Mouse (Mus musculus) mouse trophoblast stem cell (cell line): ENCODE measurements around the gene Vmn1r224.

Source experiments
- in situ Hi-C, 2 experiments: fragments of 300-500 bp; cut with MseI, MboI; formaldehyde crosslinking; loops; 2 replicates in 1 of 2; 3 replicates in 1 of 2; pipeline ENCODE4 v1.15.1; 2025

Vmn1r224 gene

DNA sequence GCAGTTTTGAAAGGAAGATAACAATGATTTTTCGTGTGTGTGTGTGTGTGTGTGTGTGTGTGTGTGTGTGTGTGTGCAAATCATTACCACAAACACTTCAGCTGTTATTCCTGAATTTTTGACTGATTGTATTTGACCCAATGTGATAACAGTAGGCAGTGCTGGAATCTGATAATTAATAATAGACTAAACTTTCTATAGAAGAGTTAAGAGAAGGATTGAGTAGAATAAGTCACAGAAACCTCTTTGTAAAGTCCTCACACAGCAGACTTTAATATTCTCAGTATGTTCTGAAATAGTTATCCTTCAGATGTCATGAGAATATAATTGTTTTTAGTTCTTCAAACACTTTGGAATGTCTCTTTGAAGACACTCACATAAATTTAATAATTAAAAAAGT is at the start of gene Vmn1r224:
Vmn1r224 (plus strand) TSS at position 301 of the 400 bp plus-strand sequence.
- in situ Hi-C loops = no loop called here

DNA sequence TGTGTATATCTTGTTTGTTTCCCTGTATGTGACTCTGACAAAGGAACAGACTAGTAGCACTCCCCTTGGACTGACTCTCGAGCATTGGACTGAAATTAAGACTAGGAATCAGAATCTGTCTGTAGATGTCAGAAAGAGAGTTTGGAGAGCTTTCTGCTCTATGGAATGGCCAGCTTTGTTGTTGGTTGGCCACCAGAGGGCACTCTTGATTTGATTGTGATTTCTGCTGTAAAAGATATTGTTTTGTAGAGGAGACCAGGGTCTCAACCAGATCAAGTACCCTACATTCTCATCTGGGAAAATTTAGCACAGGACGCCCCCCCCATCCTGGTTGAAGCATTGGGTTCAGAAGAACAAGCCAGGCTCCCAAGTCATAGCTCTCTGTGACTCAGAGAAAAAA is 14.8 kb upstream of the Vmn1r224 start:
- in situ Hi-C loops = no loop called here

DNA sequence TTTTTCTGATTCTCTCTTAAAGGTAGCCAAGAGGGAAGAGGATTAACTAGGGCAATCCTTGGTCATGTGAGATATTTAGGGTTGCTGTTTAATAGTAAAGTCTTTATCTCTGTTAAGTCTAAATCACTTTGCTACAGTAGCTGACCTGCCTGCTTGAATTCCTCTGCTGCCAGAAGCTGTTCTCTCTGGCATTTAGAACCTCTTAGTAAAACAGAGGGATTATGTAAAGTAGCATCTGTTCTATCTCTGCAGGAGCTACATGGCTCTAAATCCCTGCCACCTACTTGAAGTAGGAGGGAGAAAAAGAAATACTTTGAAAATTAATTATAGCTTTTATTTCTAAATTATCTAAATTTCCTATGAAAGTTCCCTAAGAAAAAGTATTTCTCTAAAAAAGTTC is 25.3 kb downstream of the Vmn1r224 start:
- in situ Hi-C loops = no loop called here

DNA sequence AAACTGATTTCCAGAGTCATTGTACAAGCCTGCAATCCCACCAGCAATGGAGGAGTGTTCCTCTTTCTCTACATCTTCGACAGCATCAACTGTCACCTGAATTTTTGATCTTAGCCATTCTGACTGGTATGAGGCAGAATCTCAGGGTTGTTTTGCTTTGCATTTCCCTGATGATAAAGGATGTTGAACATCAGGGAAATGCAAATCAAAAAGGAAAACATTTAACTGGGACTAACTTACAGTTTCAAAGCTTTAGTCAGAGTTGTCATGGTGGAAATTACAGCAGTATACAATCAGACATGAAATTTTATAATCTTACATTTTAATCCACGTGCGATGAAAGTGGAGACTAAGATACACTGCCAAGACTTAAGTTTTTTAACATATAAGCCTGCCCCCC is 59.4 kb downstream of the Vmn1r224 start:
- in situ Hi-C loops = no loop called here
